ENCODE assay signal across 8 mouse cellular contexts in genomic region chr17:70754638-70755037, GRCm38 (mm10).
A peak's percentile ranks its signal among the peaks of the same experiment; 100 is the strongest.
DNase-seq lines count a peak whose midpoint lies in the region; ATAC-seq lines count a peak whose summit lies in the region.

No protein-coding gene starts in this region.

- H3K9ac ChIP-seq in kidney, embryonic 14.5 days (ENCODE audit: low read depth, low read length), result no peak overlapping the region
- no peak overlapping the region for H3K9ac ChIP-seq in embryonic facial prominence, embryonic 11.5 days (replicated peaks; ENCODE audit: low read length)
- H3K9ac ChIP-seq in hindbrain, embryonic 12.5 days, result no peak overlapping the region
- no peak overlapping the region for H3K9ac ChIP-seq in midbrain, embryonic 16.5 days (ENCODE audit: low read depth, low read length)

- no peaks in the 10 kb centered on the region for H3K36me3 ChIP-seq in kidney, embryonic 14.5 days (ENCODE audit: control insufficient read depth, insufficient read depth, low read length)
- H3K36me3 ChIP-seq in embryonic facial prominence, embryonic 11.5 days (replicated peaks; ENCODE audit: control insufficient read depth, insufficient read depth, low read depth, low read length), result no peaks in the 10 kb centered on the region
- no peaks in the 10 kb centered on the region for H3K36me3 ChIP-seq in hindbrain, embryonic 12.5 days
- no peaks in the 10 kb centered on the region for H3K36me3 ChIP-seq in midbrain, embryonic 16.5 days (ENCODE audit: control insufficient read depth, insufficient read depth, low read length)

- WGBS in kidney, embryonic 14.5 days, result 53% methylated on average over 7 of the region's 7 CpGs
- WGBS in embryonic facial prominence, embryonic 11.5 days, result 52% methylated on average over 7 of the region's 7 CpGs
- 54% methylated on average over 7 of the region's 7 CpGs for WGBS in hindbrain, embryonic 12.5 days
- WGBS in midbrain, embryonic 16.5 days, result 52% methylated on average over 7 of the region's 7 CpGs

- peak overlapping the region; percentile 91; the same call in 1 of the 2 replicates for H3K27ac ChIP-seq in kidney, embryonic 14.5 days (ENCODE audit: low read depth, low read length)
- H3K27ac ChIP-seq in embryonic facial prominence, embryonic 11.5 days (replicated peaks; ENCODE audit: low read depth, low read length), result peak overlapping the region; percentile 68; the same call in 1 of the 2 replicates
- 0 out of 2 replicates have a peak overlapping the region, but pooled peaks have one; percentile 17 for H3K27ac ChIP-seq in hindbrain, embryonic 12.5 days
- H3K27ac ChIP-seq in midbrain, embryonic 16.5 days (ENCODE audit: low read length), result no peak overlapping the region

- H3K4me3 ChIP-seq in kidney, embryonic 14.5 days (ENCODE audit: low read length), result no peak overlapping the region
- H3K4me3 ChIP-seq in embryonic facial prominence, embryonic 11.5 days (ENCODE audit: low read depth, low read length), result no peak overlapping the region; the same call in 1 of the 2 replicates
- H3K4me3 ChIP-seq in hindbrain, embryonic 12.5 days, result no peak overlapping the region
- H3K4me3 ChIP-seq in midbrain, embryonic 16.5 days (ENCODE audit: low read depth, low read length), result no peak overlapping the region

- no peaks in the 10 kb centered on the region for H3K9me3 ChIP-seq in kidney, embryonic 14.5 days (ENCODE audit: control insufficient read depth, low read length)
- H3K9me3 ChIP-seq in embryonic facial prominence, embryonic 11.5 days (replicated peaks; ENCODE audit: control insufficient read depth, low read length), result no peaks in the 10 kb centered on the region
- H3K9me3 ChIP-seq in hindbrain, embryonic 12.5 days (replicated peaks), result no peaks in the 10 kb centered on the region
- H3K9me3 ChIP-seq in midbrain, embryonic 16.5 days (replicated peaks; ENCODE audit: control insufficient read depth, low read length, poor library complexity, severe bottlenecking), result no peaks in the 10 kb centered on the region

- H3K4me1 ChIP-seq in kidney, embryonic 14.5 days (ENCODE audit: control insufficient read depth, insufficient read depth, low read length), result peaks cover 28% of the 10 kb centered on the region
- H3K4me1 ChIP-seq in embryonic facial prominence, embryonic 11.5 days (ENCODE audit: control insufficient read depth, insufficient read depth, low read length), result no peaks in the 10 kb centered on the region
- peaks cover 24% of the 10 kb centered on the region for H3K4me1 ChIP-seq in hindbrain, embryonic 12.5 days
- H3K4me1 ChIP-seq in midbrain, embryonic 16.5 days (ENCODE audit: control insufficient read depth, insufficient read depth, low read length), result peaks cover 10% of the 10 kb centered on the region

- peak overlapping the region; percentile 90; the same call in 1 of the 2 replicates for H3K4me2 ChIP-seq in kidney, embryonic 14.5 days (replicated peaks; ENCODE audit: low read depth, low read length)
- no peak overlapping the region; the same call in 1 of the 2 replicates for H3K4me2 ChIP-seq in embryonic facial prominence, embryonic 11.5 days (ENCODE audit: low read depth, low read length)
- H3K4me2 ChIP-seq in hindbrain, embryonic 12.5 days (replicated peaks), result peak overlapping the region; percentile 59
- H3K4me2 ChIP-seq in midbrain, embryonic 16.5 days (ENCODE audit: low read length), result peak overlapping the region; percentile 55

- no peak for DNase-seq in kidney, adult 18-20 months
- DNase-seq in embryonic facial prominence, embryonic 11.5 days (ENCODE audit: low spot score), result no peak
- no peak for DNase-seq in adrenal gland, postnatal 10 days
- DNase-seq in thymus, postnatal 36 days, result no peak

- H3K27me3 ChIP-seq in kidney, embryonic 14.5 days (ENCODE audit: control insufficient read depth, insufficient read depth, low read length), result no peaks in the 10 kb centered on the region
- H3K27me3 ChIP-seq in embryonic facial prominence, embryonic 11.5 days (ENCODE audit: control insufficient read depth, insufficient read depth, low read length), result no peaks in the 10 kb centered on the region
- peaks cover 26% of the 10 kb centered on the region for H3K27me3 ChIP-seq in hindbrain, embryonic 12.5 days
- peaks cover 16% of the 10 kb centered on the region for H3K27me3 ChIP-seq in midbrain, embryonic 16.5 days (ENCODE audit: control insufficient read depth, insufficient read depth, low read depth, low read length)

- no peak for ATAC-seq in kidney, embryonic 14.5 days (ENCODE audit: low FRiP score, low TSS enrichment)
- ATAC-seq in embryonic facial prominence, embryonic 11.5 days (replicated peaks; ENCODE audit: insufficient number of reproducible peaks, low FRiP score, low TSS enrichment, low read depth), result no peak
- ATAC-seq in hindbrain, embryonic 12.5 days (ENCODE audit: low FRiP score), result no peak
- no peak for ATAC-seq in midbrain, embryonic 16.5 days
- no peak for ATAC-seq in CD4-positive, CD25-positive, alpha-beta regulatory T cell, adult 4 months
